Mouse (Mus musculus): Measurements from ENCODE around the gene Atf5. TPM values are rescaled to one million over a fixed set of nuclear protein-coding genes. Genes with fewer than 3 reads are reported as not detected.

Gene Atf5
- total and polyA plus RNA-seq, 3 experiments, result 13.4 to 82.3 (median 71.1) TPM

- TF ChIP-seq GABPA (IDR thresholded peaks at IDR 0.05; ENCODE audit: insufficient replicate concordance, low read depth, low read length) (no peak), MAX (IDR thresholded peaks at IDR 0.05; ENCODE audit: low read length) (no peak), USF2 (conservative IDR thresholded peaks at IDR 0.05; ENCODE audit: low read depth, low read length) (no peak), CHD2 (IDR thresholded peaks at IDR 0.05; ENCODE audit: low read length) (peak; percentile 63; the same call in 1 of the 2 replicates), MEF2A (IDR thresholded peaks at IDR 0.05; ENCODE audit: borderline replicate concordance, low read depth, low read length) (no peak; the same call in 1 of the 2 replicates), ZC3H11A (IDR thresholded peaks at IDR 0.05; ENCODE audit: low read depth, low read length) (no peak)
These were observed 39.9 kb upstream of the Atf5 start (continued) for GRCm38 (mm10) chr7:44856265-44856916.

- H3K9me3 ChIP-seq (replicated peaks; ENCODE audit: low read length), result no peaks in the 10 kb centered on the region
- peaks cover 21% of the 10 kb centered on the region for H3K79me2 ChIP-seq (replicated peaks; ENCODE audit: control insufficient read depth, extremely low read depth, insufficient read depth, poor library complexity, severe bottlenecking)
- H3K36me3 ChIP-seq (replicated peaks in 1 of 2; ENCODE audit: control insufficient read depth in 1 of 2, insufficient read depth in 1 of 2, low read length in 1 of 2), result peaks cover 8 to 36% of the 10 kb centered on the region in 2 experiments
- in situ Hi-C loops (cut with MboI; ENCODE audit: low pct_ligation_motif_present, low pct_unique_long_range_greater_than_20kb, low sequenced_read_pairs), result loop anchor here (10.0 kb wide), 1 partner anchor 100 kb away; no protein-coding TSS in a partner anchor
- peak; percentile 58 for DNase-seq (ENCODE audit: extremely low read depth)
- H3K27me3 ChIP-seq (replicated peaks), result no peaks in the 10 kb centered on the region
- H3K4me3 ChIP-seq (replicated peaks in 1 of 3; ENCODE audit: low read depth in 2 of 3, low read length in 2 of 3, poor library complexity in 1 of 3), result peak overlapping the region; percentile 66 to 72 (median 67)
- peak overlapping the region; percentile 91 for H3K27ac ChIP-seq (ENCODE audit: insufficient read depth, low read depth)
- peaks cover 18 to 63% of the 10 kb centered on the region in 2 experiments for H3K4me1 ChIP-seq (ENCODE audit: control insufficient read depth in 1 of 2, insufficient read depth in 2 of 2)
- H3K4me2 ChIP-seq (ENCODE audit: insufficient read depth, low read depth, poor library complexity, severe bottlenecking), result peak overlapping the region; percentile 48
- peak overlapping the region; percentile 72 for H3K9ac ChIP-seq (ENCODE audit: insufficient read depth, low read depth)
- dilution Hi-C loops (cut with MboI; ENCODE audit: extremely low pct_ligation_motif_present, extremely low pct_unique_long_range_greater_than_20kb, low sequenced_read_pairs), result no loop called here
- no peak for TF ChIP-seq BHLHE40 (IDR thresholded peaks at IDR 0.05; ENCODE audit: low read depth, low read length)
- no peak for TF ChIP-seq MXI1 (IDR thresholded peaks at IDR 0.05; ENCODE audit: low read depth, low read length)
- no peak for TF ChIP-seq HCFC1 (IDR thresholded peaks at IDR 0.05; ENCODE audit: low read depth, low read length)
- no peak for TF ChIP-seq MAX (IDR thresholded peaks at IDR 0.05; ENCODE audit: low read length)
- TF ChIP-seq E2F4 (IDR thresholded peaks at IDR 0.05; ENCODE audit: insufficient replicate concordance, low read depth, low read length), result no peak
- no peak for TF ChIP-seq TBP (conservative IDR thresholded peaks at IDR 0.05; ENCODE audit: low read depth, low read length)
- peak; percentile 17 to 50; a peak in 2 of 4 replicates for TF ChIP-seq CTCF (conservative IDR thresholded peaks at IDR 0.05 in 1 of 2, IDR thresholded peaks at IDR 0.05 in 1 of 2; ENCODE audit: low read depth in 2 of 2, low read length in 2 of 2)
- 0 out of 2 replicates have a peak, but pooled peaks have one; percentile 17 for TF ChIP-seq UBTF (IDR thresholded peaks at IDR 0.05; ENCODE audit: low read depth, low read length)
These were observed 38.6 kb upstream of the Atf5 start for GRCm38 (mm10) chr7:44855036-44855435.

GRCm38 (mm10) chr7:44854356-44855031, 38.0 kb upstream of the Atf5 start:
- H3K9ac ChIP-seq (ENCODE audit: insufficient read depth, low read depth), result peak overlapping the region; percentile 72
- H3K9me3 ChIP-seq (replicated peaks; ENCODE audit: low read length), result no peaks in the 10 kb centered on the region
- in situ Hi-C loops (cut with MboI; ENCODE audit: low pct_ligation_motif_present, low pct_unique_long_range_greater_than_20kb, low sequenced_read_pairs), result loop anchor here (10.0 kb wide), 1 partner anchor 100 kb away; no protein-coding TSS in a partner anchor
- peaks cover 21% of the 10 kb centered on the region for H3K79me2 ChIP-seq (replicated peaks; ENCODE audit: control insufficient read depth, extremely low read depth, insufficient read depth, poor library complexity, severe bottlenecking)
- peak overlapping the region; percentile 91 for H3K27ac ChIP-seq (ENCODE audit: insufficient read depth, low read depth)
- DNase-seq (ENCODE audit: extremely low read depth), result peak; percentile 73
- dilution Hi-C loops (cut with MboI; ENCODE audit: extremely low pct_ligation_motif_present, extremely low pct_unique_long_range_greater_than_20kb, low sequenced_read_pairs), result no loop called here
- peak overlapping the region; percentile 48 for H3K4me2 ChIP-seq (ENCODE audit: insufficient read depth, low read depth, poor library complexity, severe bottlenecking)
- peaks cover 18 to 59% of the 10 kb centered on the region in 2 experiments for H3K4me1 ChIP-seq (ENCODE audit: control insufficient read depth in 1 of 2, insufficient read depth in 2 of 2)
- peaks cover 8 to 31% of the 10 kb centered on the region in 2 experiments for H3K36me3 ChIP-seq (replicated peaks in 1 of 2; ENCODE audit: control insufficient read depth in 1 of 2, insufficient read depth in 1 of 2, low read length in 1 of 2)
- no peaks in the 10 kb centered on the region for H3K27me3 ChIP-seq (replicated peaks)
- peak overlapping the region; percentile 66 to 72 (median 67) for H3K4me3 ChIP-seq (replicated peaks in 1 of 3; ENCODE audit: low read depth in 2 of 3, low read length in 2 of 3, poor library complexity in 1 of 3)
- TF ChIP-seq ZMIZ1 (IDR thresholded peaks at IDR 0.05; ENCODE audit: low read depth, low read length) (no peak; the same call in 1 of the 2 replicates), USF1 (IDR thresholded peaks at IDR 0.05; ENCODE audit: low read depth, low read length) (no peak), MAFK (IDR thresholded peaks at IDR 0.05; ENCODE audit: insufficient replicate concordance, low read length) (no peak), JUND (conservative IDR thresholded peaks at IDR 0.05; ENCODE audit: low read depth, low read length) (no peak), JUN (IDR thresholded peaks at IDR 0.05; ENCODE audit: insufficient read depth, low read depth, low read length) (no peak), SMC3 (IDR thresholded peaks at IDR 0.05; ENCODE audit: low read depth, low read length) (no peak), USF2 (conservative IDR thresholded peaks at IDR 0.05; ENCODE audit: low read depth, low read length) (no peak; the same call in 1 of the 2 replicates), IRF4 (IDR thresholded peaks at IDR 0.05; ENCODE audit: low read depth, low read length) (no peak), NELFE (IDR thresholded peaks at IDR 0.05; ENCODE audit: low read depth, low read length) (peak; percentile 53; the same call in 1 of the 2 replicates), ZKSCAN1 (IDR thresholded peaks at IDR 0.05; ENCODE audit: borderline replicate concordance, low read depth, low read length) (no peak), CTCF (conservative IDR thresholded peaks at IDR 0.05 in 1 of 2, IDR thresholded peaks at IDR 0.05 in 1 of 2; ENCODE audit: low read depth in 2 of 2, low read length in 2 of 2) (no peak), MXI1 (IDR thresholded peaks at IDR 0.05; ENCODE audit: low read depth, low read length) (peak; percentile 72; the same call in 1 of the 2 replicates), TBP (conservative IDR thresholded peaks at IDR 0.05; ENCODE audit: low read depth, low read length) (0 out of 2 replicates have a peak, but pooled peaks have one; percentile 35), ETS1 (conservative IDR thresholded peaks at IDR 0.05; ENCODE audit: low read depth, low read length) (no peak), TCF12 (IDR thresholded peaks at IDR 0.05; ENCODE audit: low read depth, low read length) (peak; percentile 66), ELF1 (IDR thresholded peaks at IDR 0.05; ENCODE audit: low read depth, low read length) (peak; percentile 85), RAD21 (IDR thresholded peaks at IDR 0.05; ENCODE audit: low read depth, low read length) (no peak)

Measured in CH12.LX (cell line).